Mouse (Mus musculus) embryonic facial prominence, embryonic 10.5 days (tissue): Measurements from ENCODE around the gene Rasgef1b. TPM values are rescaled to one million over a fixed set of nuclear protein-coding genes. Genes with fewer than 3 reads are reported as not detected.

Experiments
- DNase-seq: peaks from one replicate; pipeline ENCODE4 v3.0.0-alpha.2; 2017; ENCODE audit warnings: low spot score
- H3K27ac ChIP-seq: fragments of 300-500 bp; sonication (generic); replicated peaks from 2 replicates; pipeline ENCODE4 v1.5.1; 2016; ENCODE audit warnings: mild to moderate bottlenecking
- H3K27me3 ChIP-seq: fragments of 300-500 bp; sonication (generic); replicated peaks from 2 replicates; pipeline ENCODE4 v1.6.1; 2016; ENCODE audit warnings: low read depth, mild to moderate bottlenecking; ENCODE audit not compliant: poor library complexity, severe bottlenecking
- H3K36me3 ChIP-seq: fragments of 300-500 bp; sonication (generic); replicated peaks from 2 replicates; pipeline ENCODE4 v1.6.1; 2016; ENCODE audit warnings: mild to moderate bottlenecking, moderate library complexity
- H3K4me1 ChIP-seq: fragments of 300-500 bp; sonication (generic); 2 replicates; pipeline ENCODE4 v1.6.1; 2016
- H3K4me3 ChIP-seq: fragments of 300-500 bp; sonication (generic); 2 replicates; pipeline ENCODE4 v1.5.1; 2016; ENCODE audit warnings: mild to moderate bottlenecking, moderate library complexity
- H3K9me3 ChIP-seq: fragments of 300-500 bp; sonication (generic); 2 replicates; pipeline ENCODE4 v1.6.1; 2016; ENCODE audit warnings: mild to moderate bottlenecking
- WGBS: fragments of 180-500 bp; shearing (Covaris S2); methylation state at CpG from one replicate; pipeline ENCODE4 v1.1.7; 2016; 5-methylcytosine and 5-hydroxymethylcytosine counted together
- polyA plus RNA-seq: library from polyadenylated mRNA; unstranded; fragments of >200 nt; fragmentation: Nextera tagmentation; extraction: Ambion mirVana; gene quantifications from 2 replicates; pipeline ENCODE4 v1.2.1, GENCODE M21; 2016

Rasgef1b gene
- polyA plus RNA-seq, 1 experiment from 2014 or later = 11.8 TPM

DNA sequence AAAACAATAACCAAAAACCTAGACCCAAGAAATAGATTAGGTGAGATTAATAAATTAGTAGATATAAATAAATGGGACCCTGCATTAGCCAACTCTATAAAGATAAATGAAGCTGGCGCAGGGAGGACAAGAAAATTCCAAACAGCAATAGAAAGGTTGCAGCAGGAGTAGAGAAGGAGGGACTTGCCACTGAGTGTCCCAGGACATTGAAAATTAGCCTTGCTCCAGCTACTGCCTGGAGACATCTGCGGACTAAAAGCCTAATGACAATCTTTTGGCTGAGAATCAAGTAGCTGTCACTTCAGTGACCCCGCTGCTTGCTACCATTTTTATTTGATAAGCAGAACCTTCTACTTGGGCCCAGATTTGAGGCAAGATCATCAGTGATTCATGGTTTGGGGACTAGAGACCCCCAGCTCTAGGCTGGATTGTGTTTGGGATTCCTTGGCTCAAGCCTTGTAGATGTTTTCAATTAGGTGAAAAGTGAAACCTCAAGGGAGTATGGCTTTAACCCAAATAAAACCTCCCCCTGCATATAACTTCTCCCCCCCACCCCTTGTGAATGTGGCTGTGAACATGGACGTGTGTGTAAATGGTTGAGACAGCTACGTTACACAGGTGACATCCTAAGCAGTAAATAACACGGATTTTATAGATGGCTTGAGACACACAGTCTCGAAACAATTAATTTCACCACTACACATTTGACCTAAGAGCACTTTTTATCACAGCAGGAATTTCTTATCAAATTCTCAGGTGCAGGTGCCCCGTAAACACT, 554.1 kb downstream of the Rasgef1b start:
- Histone ChIP-seq H3K9me3 (no peaks in the 10 kb centered on the region), H3K27ac (no peak overlapping the region), H3K4me1 (peaks cover 8% of the 10 kb centered on the region; the same call in 1 of the 2 replicates), H3K36me3 (no peaks in the 10 kb centered on the region), H3K4me3 (no peak overlapping the region), H3K27me3 (no peaks in the 10 kb centered on the region)
- no peak for DNase-seq
- 73% methylated on average over 8 of the region's 8 CpGs for WGBS

DNA sequence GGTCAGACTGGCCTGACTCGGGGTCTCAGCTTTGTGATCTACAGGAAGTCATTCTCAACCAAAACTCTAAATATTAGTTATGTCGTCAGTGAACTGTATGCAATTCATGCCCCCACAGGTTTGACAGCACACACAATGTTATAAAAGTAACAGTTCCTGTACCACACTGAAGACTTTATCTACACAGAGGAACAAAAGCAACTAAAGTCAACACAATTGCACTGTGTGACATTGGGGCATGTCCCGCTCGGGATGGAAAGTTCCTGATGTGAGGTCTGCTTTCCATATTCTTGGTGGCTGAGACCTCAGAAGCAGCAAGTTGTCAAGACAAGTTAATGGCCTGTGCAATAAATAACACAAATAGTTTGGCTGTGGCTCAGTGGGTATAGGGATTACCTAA, 559.0 kb downstream of the Rasgef1b start:
- Histone ChIP-seq H3K27ac (no peak overlapping the region), H3K4me3 (no peak overlapping the region), H3K27me3 (no peaks in the 10 kb centered on the region), H3K36me3 (no peaks in the 10 kb centered on the region), H3K4me1 (peaks cover 3% of the 10 kb centered on the region; the same call in 1 of the 2 replicates), H3K9me3 (no peaks in the 10 kb centered on the region)
- DNase-seq = no peak
- 91% methylated on average over 4 of the region's 4 CpGs for WGBS

DNA sequence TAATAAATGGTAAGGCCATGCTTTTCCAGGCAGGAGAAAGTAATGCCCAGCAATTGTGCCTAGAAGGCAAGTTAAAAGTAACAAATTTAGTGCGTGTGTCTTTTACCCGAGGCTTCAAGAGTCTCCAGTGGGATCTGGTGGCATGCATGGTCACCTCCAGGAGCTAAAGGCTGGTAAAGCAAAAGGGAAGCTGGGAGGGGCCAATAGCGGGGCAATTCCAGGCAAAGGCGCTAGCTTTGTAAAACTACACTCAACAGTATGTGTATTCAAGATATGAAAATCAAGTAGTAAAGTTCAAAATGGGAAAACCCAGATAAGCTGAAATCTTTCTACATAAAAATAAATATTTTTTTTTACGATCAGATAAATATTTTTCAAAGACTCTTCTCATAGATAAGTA, 561.1 kb downstream of the Rasgef1b start:
- H3K4me3 ChIP-seq = no peak overlapping the region
- WGBS = 91% methylated on average over 5 of the region's 5 CpGs
- no peak for DNase-seq

More for the DNA sequence above, 561.1 kb downstream of the Rasgef1b start:
- no peaks in the 10 kb centered on the region for H3K4me1 ChIP-seq
- H3K36me3 ChIP-seq = no peaks in the 10 kb centered on the region
- H3K27me3 ChIP-seq = no peaks in the 10 kb centered on the region
- no peak overlapping the region for H3K27ac ChIP-seq
- no peaks in the 10 kb centered on the region for H3K9me3 ChIP-seq

Other genes starting within 250 kb of the Rasgef1b start
- not detected in 2 replicates for gene Vamp9, start 177.2 kb upstream of the Rasgef1b start, polyA plus RNA-seq
- gene Hnrnpd, start 249.9 kb upstream of the Rasgef1b start, polyA plus RNA-seq = 253 and 268 TPM in 2 replicates
- gene 4930524J08Rik, start 250.0 kb upstream of the Rasgef1b start, polyA plus RNA-seq = 1.5 and 1.8 TPM in 2 replicates